Mouse (Mus musculus) adrenal gland, postnatal 4 days (tissue): ENCODE results near the gene Zfp113. TPM values are rescaled to one million over a fixed set of nuclear protein-coding genes. Genes with fewer than 3 reads are reported as not detected.

Source experiments
- DNase-seq, 2 experiments: peaks; one replicate each; pipeline ENCODE4 v3.0.0; 2021 to 2022; ENCODE audit warnings: low spot score in 2 of 2, mixed read lengths in 2 of 2
- long read RNA-seq, 2 experiments: library from polyadenylated mRNA; stranded (forward); transcript quantifications; one replicate each; pipeline ENCODE4 v2.0.0; 2021
- total RNA-seq, 2 experiments: library from RNA; stranded (reverse); gene quantifications; 2 replicates each; pipeline ENCODE4 v1.2.3; 2021

The Zfp113 gene
- 10 to 100 TPM; 19.5 to 21.6 TPM for total RNA-seq
- long read RNA-seq, experiment 1, full-length matches to known transcripts = 1 of 3 reads
- long read RNA-seq, experiment 1, partial matches to known transcripts = 0 of 3 reads
- long read RNA-seq, experiment 1, other reads (novel, unspliced or antisense) = 2 of 3 reads
- long read RNA-seq, experiment 2, full-length matches to known transcripts = 7 of 12 reads
- long read RNA-seq, experiment 2, partial matches to known transcripts = 0 of 12 reads
- long read RNA-seq, experiment 2, other reads (novel, unspliced or antisense) = 5 of 12 reads

GRCm38 (mm10) chr5:138155443-138155976 is at the start of gene Zfp113:
Gene Zfp113, minus strand, starts transcription at chr5:138155744.
- DNase-seq = peak; percentile 49 to 72

GRCm38 (mm10) chr5:138202086-138202485 is 46.5 kb upstream of the Zfp113 start:
- no peak for DNase-seq

- DNase-seq = no peak
Observed at GRCm38 (mm10) chr5:138199576-138199975, 44.0 kb upstream of the Zfp113 start.

GRCm38 (mm10) chr5:138195463-138195862 is 39.9 kb upstream of the Zfp113 start:
- DNase-seq = no peak

GRCm38 (mm10) chr5:138194755-138195345 is 39.3 kb upstream of the Zfp113 start:
- no peak for DNase-seq

GRCm38 (mm10) chr5:138193771-138194727 is 38.5 kb upstream of the Zfp113 start, which contains the start of gene Mblac1:
Gene Mblac1, plus strand, starts transcription at chr5:138194314.
- DNase-seq = peak; percentile 59 to 78

- no peak for DNase-seq
Observed at GRCm38 (mm10) chr5:138187661-138188306, 32.2 kb upstream of the Zfp113 start.

GRCm38 (mm10) chr5:138186950-138187638 is 31.6 kb upstream of the Zfp113 start, which contains the start of the genes Taf6 and Cnpy4:
Gene Taf6, minus strand, starts transcription at chr5:138187451.
Gene Cnpy4, plus strand, starts transcription at chr5:138187485.
- DNase-seq = peak; percentile 46 to 58

- no peak for DNase-seq
Observed at GRCm38 (mm10) chr5:138173217-138173616, 17.7 kb upstream of the Zfp113 start.

- DNase-seq = peak; percentile 90 to 92
Observed at GRCm38 (mm10) chr5:138171695-138172491, 16.3 kb upstream of the Zfp113 start, which contains the start of the genes Ap4m1 and Mcm7. Gene Ap4m1, plus strand, starts transcription at chr5:138172002. Gene Mcm7, minus strand, starts transcription at chr5:138172422.

- peak; percentile 90 to 95 for DNase-seq
Observed at GRCm38 (mm10) chr5:138170936-138171561, 15.5 kb upstream of the Zfp113 start.

GRCm38 (mm10) chr5:138165594-138165993 is 10.1 kb upstream of the Zfp113 start:
- no peak for DNase-seq

- DNase-seq = no peak
Observed at GRCm38 (mm10) chr5:138163610-138164009, 8.1 kb upstream of the Zfp113 start.

- DNase-seq = no peak
Observed at GRCm38 (mm10) chr5:138163046-138163445, 7.5 kb upstream of the Zfp113 start.

GRCm38 (mm10) chr5:138160842-138161665 is 5.5 kb upstream of the Zfp113 start, which contains the start of gene Cops6:
Gene Cops6, plus strand, starts transcription at chr5:138161071.
- peak; percentile 91 to 92 for DNase-seq

GRCm38 (mm10) chr5:138160224-138160762 is 4.7 kb upstream of the Zfp113 start:
- DNase-seq = no peak

GRCm38 (mm10) chr5:138154390-138154789 is 1.2 kb downstream of the Zfp113 start:
- no peak for DNase-seq
